Comparison of ENCODE assay signal across 16 mouse cellular contexts in the genomic region with DNA sequence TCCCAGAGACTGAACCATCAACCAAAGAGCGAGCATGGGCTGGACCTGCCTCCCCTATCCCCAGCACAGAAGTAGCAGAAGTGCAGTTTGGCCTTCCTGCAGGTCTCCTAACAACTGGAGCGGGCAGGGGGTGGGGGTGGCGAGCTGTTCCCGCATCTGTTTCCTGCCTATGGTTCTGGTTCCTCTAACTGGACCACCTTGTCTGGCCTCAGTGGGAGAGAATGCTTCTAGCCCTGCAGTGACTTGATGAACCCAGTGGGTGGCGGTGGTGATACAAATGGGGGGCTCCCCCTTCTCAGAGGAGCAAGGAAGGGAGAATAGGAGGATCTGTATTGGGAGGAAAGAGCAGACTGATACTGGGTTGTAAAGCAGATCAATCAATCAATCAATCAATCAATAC.
DNase-seq lines count a peak whose midpoint lies in the region; ATAC-seq and TF ChIP-seq lines count a peak whose summit lies in the region.
"Had no signal": no experiment of that assay in that cellular context is flagged by ENCODE, and none has a peak within 500 bp of the region (broad histone marks: within the 10 kb centered on the region; RNA-seq: fewer than 3 reads in every experiment).

No protein-coding gene starts in this region.

- H3K9ac ChIP-seq in kidney, postnatal 0 days (ENCODE audit: low read depth, low read length), result no peak overlapping the region
- H3K9ac ChIP-seq in midbrain, embryonic 12.5 days (replicated peaks), result no peak overlapping the region
- H3K9ac ChIP-seq: embryonic facial prominence, embryonic 12.5 days; limb, embryonic 12.5 days; neural tube, embryonic 13.5 days had no signal

- no peaks in the 10 kb centered on the region for H3K4me1 ChIP-seq in kidney, postnatal 0 days (replicated peaks; ENCODE audit: insufficient read depth, low read length)
- no peaks in the 10 kb centered on the region for H3K4me1 ChIP-seq in midbrain, embryonic 12.5 days
- H3K4me1 ChIP-seq in midbrain, embryonic 10.5 days, result no peaks in the 10 kb centered on the region
- H3K4me1 ChIP-seq: embryonic facial prominence, embryonic 12.5 days; limb, embryonic 12.5 days; neural tube, embryonic 13.5 days had no signal

- WGBS in kidney, postnatal 0 days, result 61% methylated on average over 5 of the region's 5 CpGs
- 65% methylated on average over 5 of the region's 5 CpGs for WGBS in midbrain, embryonic 12.5 days
- 39% methylated on average over 5 of the region's 5 CpGs for WGBS in midbrain, embryonic 10.5 days

- no peak for ATAC-seq in kidney, postnatal 0 days (replicated peaks; ENCODE audit: low FRiP score, low read depth)
- ATAC-seq in midbrain, embryonic 12.5 days (ENCODE audit: low FRiP score, low read depth), result 0 out of 2 replicates have a peak, but pooled peaks have one; percentile 27
- ATAC-seq: midbrain, embryonic 16.5 days had no signal

- no peak for DNase-seq in kidney, postnatal 0 days (ENCODE audit: low spot score)
- DNase-seq in kidney, postnatal 14 days, result no peak
- DNase-seq in midbrain, embryonic 10.5 days (ENCODE audit: low spot score), result no peak
- DNase-seq in R1 (ENCODE audit: low read depth, low spot score), result peak; percentile 65
- peak; percentile 2 for DNase-seq in splenic B cell, adult 2 months (ENCODE audit: low read depth, low spot score)
- no peak for DNase-seq in left cerebral cortex, adult 11 months (ENCODE audit: low spot score)
- no peak for DNase-seq in spleen, postnatal 4 days (ENCODE audit: low spot score in 2 of 2)
- DNase-seq: adrenal gland, postnatal 14 days; cerebellum, postnatal 14 days; heart, postnatal 14 days; lung, adult 2 months had no signal

- H3K9me3 ChIP-seq in kidney, postnatal 0 days (replicated peaks; ENCODE audit: low read length), result no peaks in the 10 kb centered on the region
- no peaks in the 10 kb centered on the region for H3K9me3 ChIP-seq in midbrain, embryonic 12.5 days
- no peaks in the 10 kb centered on the region for H3K9me3 ChIP-seq in midbrain, embryonic 10.5 days (replicated peaks)
- H3K9me3 ChIP-seq: embryonic facial prominence, embryonic 12.5 days; limb, embryonic 12.5 days; neural tube, embryonic 13.5 days had no signal

- TF ChIP-seq CTCF in kidney, postnatal 0 days (IDR thresholded peaks at IDR 0.05; ENCODE audit: low read depth), result 0 out of 2 replicates have a peak, but pooled peaks have one; percentile 6

- H3K4me2 ChIP-seq in kidney, postnatal 0 days (ENCODE audit: low read length), result no peak overlapping the region
- no peak overlapping the region for H3K4me2 ChIP-seq in midbrain, embryonic 12.5 days (replicated peaks)
- H3K4me2 ChIP-seq: embryonic facial prominence, embryonic 12.5 days; limb, embryonic 12.5 days; neural tube, embryonic 13.5 days had no signal

- no peaks in the 10 kb centered on the region for H3K27me3 ChIP-seq in kidney, postnatal 0 days (ENCODE audit: insufficient read depth, low read length)
- no peaks in the 10 kb centered on the region for H3K27me3 ChIP-seq in midbrain, embryonic 12.5 days
- no peaks in the 10 kb centered on the region for H3K27me3 ChIP-seq in midbrain, embryonic 10.5 days (ENCODE audit: low read depth, poor library complexity, severe bottlenecking)
- no peaks in the 10 kb centered on the region for H3K27me3 ChIP-seq in splenic B cell, adult 2 months (ENCODE audit: control insufficient read depth, insufficient read depth, low read length, poor library complexity, severe bottlenecking)
- H3K27me3 ChIP-seq: embryonic facial prominence, embryonic 12.5 days; limb, embryonic 12.5 days; neural tube, embryonic 13.5 days had no signal

- no peaks in the 10 kb centered on the region for H3K36me3 ChIP-seq in kidney, postnatal 0 days (ENCODE audit: insufficient read depth, low read length)
- H3K36me3 ChIP-seq in midbrain, embryonic 12.5 days, result no peaks in the 10 kb centered on the region
- H3K36me3 ChIP-seq in midbrain, embryonic 10.5 days, result no peaks in the 10 kb centered on the region
- H3K36me3 ChIP-seq in splenic B cell, adult 2 months (ENCODE audit: control insufficient read depth, insufficient read depth, low read length, poor library complexity, severe bottlenecking), result no peaks in the 10 kb centered on the region
- H3K36me3 ChIP-seq: embryonic facial prominence, embryonic 12.5 days; limb, embryonic 12.5 days; neural tube, embryonic 13.5 days had no signal

- H3K27ac ChIP-seq in kidney, postnatal 0 days, result no peak overlapping the region
- H3K27ac ChIP-seq in midbrain, embryonic 12.5 days (replicated peaks), result no peak overlapping the region
- no peak overlapping the region for H3K27ac ChIP-seq in midbrain, embryonic 10.5 days (replicated peaks)
- H3K27ac ChIP-seq: embryonic facial prominence, embryonic 12.5 days; limb, embryonic 12.5 days; neural tube, embryonic 13.5 days had no signal

- H3K4me3 ChIP-seq in kidney, postnatal 0 days (replicated peaks; ENCODE audit: low read depth, low read length), result no peak overlapping the region
- no peak overlapping the region for H3K4me3 ChIP-seq in midbrain, embryonic 12.5 days
- no peak overlapping the region for H3K4me3 ChIP-seq in midbrain, embryonic 10.5 days
- H3K4me3 ChIP-seq: embryonic facial prominence, embryonic 12.5 days; limb, embryonic 12.5 days; neural tube, embryonic 13.5 days had no signal

Comparison
In these comparisons a context has a peak if more than half of its experiments do, and no peak if none do; other contexts are left out.
1. DNase-seq: peak in R1 (single experiment) and splenic B cell, adult 2 months (single experiment); none in kidney, postnatal 0 days (single experiment), kidney, postnatal 14 days (single experiment), midbrain, embryonic 10.5 days (single experiment), left cerebral cortex, adult 11 months (single experiment) and spleen, postnatal 4 days (0 of 2).